Mouse (Mus musculus): ENCODE measurements around the gene Rabgef1.

Rabgef1 gene

GRCm38 (mm10) chr5:130158545-130158944, 13.1 kb upstream of the Rabgef1 start:
- no peak for TF ChIP-seq GATA4 (IDR thresholded peaks at IDR 0.05; ENCODE audit: insufficient replicate concordance, low read length)

- no peak for TF ChIP-seq GATA4 (IDR thresholded peaks at IDR 0.05; ENCODE audit: insufficient replicate concordance, low read length)
These were observed 11.8 kb upstream of the Rabgef1 start for GRCm38 (mm10) chr5:130159761-130160201.

- no peak for TF ChIP-seq GATA4 (IDR thresholded peaks at IDR 0.05; ENCODE audit: insufficient replicate concordance, low read length)
These were observed 7.9 kb upstream of the Rabgef1 start for GRCm38 (mm10) chr5:130163670-130164069.

- no peak for TF ChIP-seq GATA4 (IDR thresholded peaks at IDR 0.05; ENCODE audit: insufficient replicate concordance, low read length)
These were observed 6.4 kb upstream of the Rabgef1 start for GRCm38 (mm10) chr5:130165213-130165612.

- no peak for TF ChIP-seq GATA4 (IDR thresholded peaks at IDR 0.05; ENCODE audit: insufficient replicate concordance, low read length)
These were observed 2.5 kb upstream of the Rabgef1 start for GRCm38 (mm10) chr5:130169109-130169508.

- TF ChIP-seq GATA4 (IDR thresholded peaks at IDR 0.05; ENCODE audit: insufficient replicate concordance, low read length): no peak
These were observed 754 bp upstream of the Rabgef1 start for GRCm38 (mm10) chr5:130170666-130171422.

- no peak for TF ChIP-seq GATA4 (IDR thresholded peaks at IDR 0.05; ENCODE audit: insufficient replicate concordance, low read length)
These were observed 481 bp downstream of the Rabgef1 start for GRCm38 (mm10) chr5:130171956-130172601.

GRCm38 (mm10) chr5:130173012-130173411, 1.4 kb downstream of the Rabgef1 start:
- TF ChIP-seq GATA4 (IDR thresholded peaks at IDR 0.05; ENCODE audit: insufficient replicate concordance, low read length): no peak

GRCm38 (mm10) chr5:130177871-130178270, 6.3 kb downstream of the Rabgef1 start:
- TF ChIP-seq GATA4 (IDR thresholded peaks at IDR 0.05; ENCODE audit: insufficient replicate concordance, low read length): no peak

- TF ChIP-seq GATA4 (IDR thresholded peaks at IDR 0.05; ENCODE audit: insufficient replicate concordance, low read length): no peak
These were observed 8.8 kb downstream of the Rabgef1 start for GRCm38 (mm10) chr5:130180362-130180761.

- TF ChIP-seq GATA4 (IDR thresholded peaks at IDR 0.05; ENCODE audit: insufficient replicate concordance, low read length): no peak
These were observed 10.3 kb downstream of the Rabgef1 start for GRCm38 (mm10) chr5:130181740-130182540.

- TF ChIP-seq GATA4 (IDR thresholded peaks at IDR 0.05; ENCODE audit: insufficient replicate concordance, low read length): no peak
These were observed 10.9 kb downstream of the Rabgef1 start for GRCm38 (mm10) chr5:130182541-130182821.

GRCm38 (mm10) chr5:130184193-130184856, 12.7 kb downstream of the Rabgef1 start:
- TF ChIP-seq GATA4 (IDR thresholded peaks at IDR 0.05; ENCODE audit: insufficient replicate concordance, low read length): no peak

GRCm38 (mm10) chr5:130185312-130185711, 13.7 kb downstream of the Rabgef1 start:
- no peak for TF ChIP-seq GATA4 (IDR thresholded peaks at IDR 0.05; ENCODE audit: insufficient replicate concordance, low read length)

GRCm38 (mm10) chr5:130187383-130187782, 15.8 kb downstream of the Rabgef1 start:
- TF ChIP-seq GATA4 (IDR thresholded peaks at IDR 0.05; ENCODE audit: insufficient replicate concordance, low read length): no peak
